Mouse (Mus musculus) intestine, postnatal 0 days (tissue): ENCODE data around the gene Robo3. TPM values are rescaled to one million over a fixed set of nuclear protein-coding genes. Genes with fewer than 3 reads are reported as not detected.

Experiments
- ATAC-seq: fragments of 200-750 bp; cut with Nextera tagmentation; 2 replicates; pipeline ENCODE4 v1.8.0; 2017; ENCODE audit warnings: mild to moderate bottlenecking, moderate TSS enrichment, moderate library complexity
- H3K27ac ChIP-seq: fragments of 300-500 bp; sonication (generic); 2 replicates; pipeline ENCODE4 v1.5.1; 2014; ENCODE audit warnings: mild to moderate bottlenecking, low read depth, low read length, moderate library complexity
- H3K27me3 ChIP-seq: fragments of 300-500 bp; sonication (generic); replicated peaks from 2 replicates; pipeline ENCODE4 v1.6.1; 2014; ENCODE audit warnings: low read length, mixed read lengths; ENCODE audit not compliant: control insufficient read depth, insufficient read depth
- H3K36me3 ChIP-seq: fragments of 300-500 bp; sonication (generic); 2 replicates; pipeline ENCODE4 v1.6.1; 2014; ENCODE audit warnings: mild to moderate bottlenecking, moderate library complexity; ENCODE audit not compliant: control insufficient read depth, insufficient read depth
- H3K4me1 ChIP-seq: fragments of 300-500 bp; sonication (generic); replicated peaks from 2 replicates; pipeline ENCODE4 v1.6.1; 2014; ENCODE audit warnings: antibody characterized with exemption, low read length, mixed read lengths; ENCODE audit not compliant: control insufficient read depth, insufficient read depth
- H3K4me2 ChIP-seq: fragments of 300-500 bp; sonication (generic); replicated peaks from 2 replicates; pipeline ENCODE4 v1.6.1; 2014; ENCODE audit warnings: low read depth, mild to moderate bottlenecking, moderate library complexity
- H3K4me3 ChIP-seq: fragments of 300-500 bp; sonication (generic); 2 replicates; pipeline ENCODE4 v1.5.1; 2014; ENCODE audit warnings: low read depth, low read length
- H3K9ac ChIP-seq: fragments of 300-500 bp; sonication (generic); 2 replicates; pipeline ENCODE4 v1.6.1; 2014; ENCODE audit warnings: mild to moderate bottlenecking, low read depth, low read length
- H3K9me3 ChIP-seq: fragments of 300-500 bp; sonication (generic); 2 replicates; pipeline ENCODE4 v1.6.1; 2016; ENCODE audit warnings: mixed run types; ENCODE audit not compliant: control insufficient read depth
- CTCF ChIP-seq: sonication (generic); IDR thresholded peaks from 2 replicates; pipeline ENCODE4 v1.5.1; 2016; ENCODE audit warnings: low read depth, mild to moderate bottlenecking, control low read depth, antibody characterized with exemption, moderate library complexity
- WGBS: fragments of 180-500 bp; shearing (Covaris S2); extraction: QIAGEN DNeasy Blood & Tissue Kit; methylation state at CpG from one replicate; pipeline ENCODE4 v1.1.7; 2014; 5-methylcytosine and 5-hydroxymethylcytosine counted together
- polyA plus RNA-seq: library from polyadenylated mRNA; unstranded; fragments of >200 nt; fragmentation: Nextera tagmentation; extraction: Ambion mirVana; gene quantifications from 2 replicates; pipeline ENCODE4 v1.2.1, GENCODE M21; 2015

The Robo3 gene
- polyA plus RNA-seq, 1 experiment from 2014 or later, result not detected

- Histone ChIP-seq H3K9ac (0 out of 2 replicates have a peak overlapping the region, but pooled peaks have one; percentile 13), H3K27me3 (peaks cover 66% of the 10 kb centered on the region), H3K9me3 (no peaks in the 10 kb centered on the region), H3K4me3 (peak overlapping the region; percentile 41), H3K4me1 (no peaks in the 10 kb centered on the region), H3K36me3 (no peaks in the 10 kb centered on the region), H3K4me2 (peak overlapping the region; percentile 73), H3K27ac (no peak overlapping the region)
- no peak for ATAC-seq
- WGBS, result under 1% methylated on average over 80 of the region's 81 CpGs
- TF ChIP-seq CTCF, result no peak
These were observed 27.3 kb upstream of the Robo3 start for GRCm38 (mm10) chr9:37460043-37460960.

GRCm38 (mm10) chr9:37459665-37460042 is 26.6 kb upstream of the Robo3 start:
- H3K27me3 ChIP-seq, result peaks cover 72% of the 10 kb centered on the region
- no peaks in the 10 kb centered on the region for H3K9me3 ChIP-seq
- H3K27ac ChIP-seq, result no peak overlapping the region
- peak overlapping the region; percentile 41; the same call in 1 of the 2 replicates for H3K4me3 ChIP-seq
- 4% methylated on average over 9 of the region's 9 CpGs for WGBS
- no peaks in the 10 kb centered on the region for H3K36me3 ChIP-seq
- no peak overlapping the region for H3K9ac ChIP-seq
- H3K4me2 ChIP-seq, result 0 out of 2 replicates have a peak overlapping the region, but pooled peaks have one; percentile 73
- ATAC-seq, result no peak
- H3K4me1 ChIP-seq, result no peaks in the 10 kb centered on the region
- no peak for TF ChIP-seq CTCF

- ATAC-seq, result no peak
These were observed 24.1 kb upstream of the Robo3 start for GRCm38 (mm10) chr9:37457151-37457550.

GRCm38 (mm10) chr9:37456481-37456910 is 23.4 kb upstream of the Robo3 start:
- H3K4me2 ChIP-seq, result peak overlapping the region; percentile 40
- no peaks in the 10 kb centered on the region for H3K4me1 ChIP-seq
- no peak overlapping the region for H3K9ac ChIP-seq
- H3K36me3 ChIP-seq, result no peaks in the 10 kb centered on the region
- peaks cover 81% of the 10 kb centered on the region for H3K27me3 ChIP-seq
- H3K4me3 ChIP-seq, result peak overlapping the region; percentile 13
- no peak overlapping the region for H3K27ac ChIP-seq
- no peak for ATAC-seq
- no peak for TF ChIP-seq CTCF
- H3K9me3 ChIP-seq, result no peaks in the 10 kb centered on the region
- WGBS, result 2% methylated on average over 20 of the region's 20 CpGs

More at GRCm38 (mm10) chr9:37457151-37457550, 24.1 kb upstream of the Robo3 start:
- no peak overlapping the region for H3K4me2 ChIP-seq
- H3K4me1 ChIP-seq, result no peaks in the 10 kb centered on the region
- 66% methylated on average over 1 of the region's 1 CpGs for whole genome bisulfite sequencing
- no peak overlapping the region for H3K9ac ChIP-seq
- H3K9me3 ChIP-seq, result no peaks in the 10 kb centered on the region
- H3K27me3 ChIP-seq, result peaks cover 83% of the 10 kb centered on the region
- no peak for TF ChIP-seq CTCF
- H3K4me3 ChIP-seq, result no peak overlapping the region
- H3K27ac ChIP-seq, result no peak overlapping the region
- H3K36me3 ChIP-seq, result no peaks in the 10 kb centered on the region

GRCm38 (mm10) chr9:37455868-37456267 is 22.8 kb upstream of the Robo3 start:
- Histone ChIP-seq H3K27me3 (peaks cover 76% of the 10 kb centered on the region), H3K27ac (no peak overlapping the region), H3K4me2 (no peak overlapping the region), H3K9ac (no peak overlapping the region), H3K36me3 (no peaks in the 10 kb centered on the region), H3K9me3 (no peaks in the 10 kb centered on the region), H3K4me3 (0 out of 2 replicates have a peak overlapping the region, but pooled peaks have one; percentile 13), H3K4me1 (no peaks in the 10 kb centered on the region)
- 4% methylated on average over 8 of the region's 8 CpGs for WGBS
- TF ChIP-seq CTCF, result no peak
- no peak for ATAC-seq

GRCm38 (mm10) chr9:37454991-37455390 is 21.9 kb upstream of the Robo3 start:
- Histone ChIP-seq H3K4me2 (no peak overlapping the region), H3K9me3 (no peaks in the 10 kb centered on the region), H3K27me3 (peaks cover 70% of the 10 kb centered on the region), H3K27ac (no peak overlapping the region), H3K9ac (no peak overlapping the region), H3K4me3 (no peak overlapping the region), H3K4me1 (no peaks in the 10 kb centered on the region), H3K36me3 (no peaks in the 10 kb centered on the region)
- no peak for TF ChIP-seq CTCF
- no peak for ATAC-seq
- 21% methylated on average over 3 of the region's 3 CpGs for WGBS
